Mouse (Mus musculus) forebrain, embryonic 16.5 days (tissue): ENCODE measurements around the gene Cnn1. TPM values are rescaled to one million over a fixed set of nuclear protein-coding genes. Genes with fewer than 3 reads are reported as not detected.

ENCODE experiments used
- ATAC-seq: fragments of 200-750 bp; cut with Nextera tagmentation; 2 replicates; pipeline ENCODE4 v1.8.0; 2017; ENCODE audit warnings: mild to moderate bottlenecking, moderate library complexity
- H3K27ac ChIP-seq: fragments of 300-500 bp; sonication (generic); 2 replicates; pipeline ENCODE4 v1.5.1; 2014; ENCODE audit warnings: low read length, control low read depth
- H3K27me3 ChIP-seq: fragments of 300-500 bp; sonication (generic); replicated peaks from 2 replicates; pipeline ENCODE4 v1.6.1; 2014; ENCODE audit warnings: low read length; ENCODE audit not compliant: control insufficient read depth, insufficient read depth
- H3K36me3 ChIP-seq: fragments of 300-500 bp; sonication (generic); 2 replicates; pipeline ENCODE4 v1.6.1; 2014; ENCODE audit not compliant: control insufficient read depth, insufficient read depth
- H3K4me1 ChIP-seq: fragments of 300-500 bp; sonication (generic); replicated peaks from 2 replicates; pipeline ENCODE4 v1.6.1; 2014; ENCODE audit warnings: low read length; ENCODE audit not compliant: control insufficient read depth, insufficient read depth
- H3K4me2 ChIP-seq: fragments of 300-500 bp; sonication (generic); 2 replicates; pipeline ENCODE4 v1.6.1; 2014; ENCODE audit warnings: mild to moderate bottlenecking, low read length, control low read depth
- H3K4me3 ChIP-seq: fragments of 300-500 bp; sonication (generic); replicated peaks from 2 replicates; pipeline ENCODE4 v1.5.1; 2014; ENCODE audit warnings: mild to moderate bottlenecking, low read length, control low read depth
- H3K9ac ChIP-seq: fragments of 300-500 bp; sonication (generic); replicated peaks from 2 replicates; pipeline ENCODE4 v1.6.1; 2014; ENCODE audit warnings: low read depth, low read length, control low read depth
- H3K9me3 ChIP-seq: fragments of 300-500 bp; sonication (generic); 2 replicates; pipeline ENCODE4 v1.6.1; 2016; ENCODE audit warnings: low read length; ENCODE audit not compliant: control insufficient read depth
- WGBS: fragments of 180-500 bp; shearing (Covaris S2); extraction: QIAGEN DNeasy Blood & Tissue Kit; methylation state at CpG from one replicate; pipeline ENCODE4 v1.1.7; 2014; 5-methylcytosine and 5-hydroxymethylcytosine counted together
- polyA plus RNA-seq: library from polyadenylated mRNA; unstranded; fragments of >200 nt; fragmentation: Nextera tagmentation; extraction: Ambion mirVana; gene quantifications from 2 replicates; pipeline ENCODE4 v1.2.1, GENCODE M21; 2015

Gene Cnn1
- polyA plus RNA-seq, 1 experiment from 2014 or later = 0.60 TPM

DNA sequence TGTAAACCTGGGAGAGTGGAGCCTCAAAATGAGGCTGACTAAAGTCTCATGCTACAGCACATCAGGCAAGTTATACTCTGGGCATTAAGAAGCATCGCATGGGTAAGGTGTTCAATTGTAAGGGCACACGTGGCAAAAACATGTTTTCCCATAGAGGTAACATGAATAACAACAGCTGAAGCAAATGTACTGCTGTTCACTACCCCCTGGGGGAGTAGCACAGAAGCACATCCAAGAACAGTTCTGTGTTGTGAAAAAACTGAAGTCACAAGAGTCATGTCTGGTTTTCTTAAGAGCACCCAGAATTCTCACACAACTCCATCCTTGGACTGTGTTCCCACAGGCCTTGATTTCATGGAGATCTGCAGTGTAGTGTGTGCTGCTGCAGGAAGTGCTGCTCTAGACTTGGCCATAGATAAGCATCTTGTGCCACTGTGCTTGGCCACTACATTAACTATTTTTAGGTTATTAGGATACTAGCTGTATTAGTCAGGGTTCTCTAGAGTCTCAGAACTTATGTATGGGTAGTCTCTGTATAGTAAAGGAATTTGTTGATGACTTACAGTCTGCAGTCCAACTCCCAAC lies 11.9 kb upstream of the Cnn1 start:
- H3K4me1 ChIP-seq = peaks cover 11% of the 10 kb centered on the region
- no peak overlapping the region for H3K4me2 ChIP-seq
- H3K27ac ChIP-seq = no peak overlapping the region
- no peak overlapping the region for H3K4me3 ChIP-seq
- 82% methylated on average over 2 of the region's 2 CpGs for WGBS
- H3K9ac ChIP-seq = no peak overlapping the region
- ATAC-seq = no peak
- H3K27me3 ChIP-seq = no peaks in the 10 kb centered on the region
- H3K36me3 ChIP-seq = no peaks in the 10 kb centered on the region
- no peaks in the 10 kb centered on the region for H3K9me3 ChIP-seq

DNA sequence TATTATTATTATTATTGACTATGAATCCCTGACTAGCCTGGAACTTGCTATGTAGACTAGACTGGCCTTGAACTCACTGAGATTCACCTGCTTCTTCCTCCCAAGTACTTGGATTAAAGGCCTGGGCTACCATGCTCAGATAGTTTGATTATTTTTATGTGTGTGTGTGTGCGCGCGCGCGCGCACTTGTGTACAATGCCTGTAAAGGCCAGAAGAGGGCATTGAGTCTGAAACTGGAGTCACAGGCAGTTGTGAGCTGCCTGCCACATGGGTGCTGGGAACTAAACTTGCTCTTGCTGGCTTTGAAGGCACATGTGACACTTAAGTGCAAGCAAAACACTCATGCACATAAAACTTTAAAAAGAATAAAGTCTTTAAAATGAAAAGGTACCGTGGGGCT lies 9.7 kb upstream of the Cnn1 start:
- 95% methylated on average over 7 of the region's 7 CpGs for WGBS

DNA sequence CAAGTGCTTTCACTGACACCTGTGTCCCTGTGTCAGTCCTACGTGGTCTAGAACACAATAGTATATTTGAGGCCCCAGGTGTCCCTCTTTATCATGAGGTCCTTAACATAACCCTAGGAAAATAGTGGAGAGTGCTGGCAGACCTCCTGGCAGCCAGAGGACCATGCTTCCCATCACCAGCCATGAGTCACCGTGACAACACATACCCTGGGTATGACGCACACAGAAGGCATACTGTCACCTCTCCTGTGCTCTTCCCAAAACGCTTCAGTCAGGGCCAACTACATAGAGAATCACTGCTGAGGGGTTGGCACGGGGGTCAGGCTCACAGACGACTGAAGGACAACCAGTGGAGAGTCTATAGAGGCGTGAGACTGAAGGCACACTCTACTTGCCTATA lies 9.0 kb upstream of the Cnn1 start:
- no peaks in the 10 kb centered on the region for H3K36me3 ChIP-seq
- H3K27me3 ChIP-seq = 0 out of 2 replicates have a peak, but pooled peaks cover 2% of the 10 kb centered on the region
- no peak for ATAC-seq
- H3K27ac ChIP-seq = no peak overlapping the region
- H3K9me3 ChIP-seq = no peaks in the 10 kb centered on the region
- WGBS = 86% methylated on average over 7 of the region's 7 CpGs
- no peak overlapping the region for H3K9ac ChIP-seq
- H3K4me3 ChIP-seq = no peak overlapping the region
- peaks cover 6% of the 10 kb centered on the region for H3K4me1 ChIP-seq
- no peak overlapping the region for H3K4me2 ChIP-seq

More for the DNA sequence above, 9.7 kb upstream of the Cnn1 start:
- H3K4me1 ChIP-seq = peaks cover 11% of the 10 kb centered on the region
- no peak for ATAC-seq
- H3K27ac ChIP-seq = no peak overlapping the region
- no peak overlapping the region for H3K9ac ChIP-seq
- H3K4me2 ChIP-seq = no peak overlapping the region
- no peaks in the 10 kb centered on the region for H3K9me3 ChIP-seq
- no peaks in the 10 kb centered on the region for H3K36me3 ChIP-seq
- 0 out of 2 replicates have a peak, but pooled peaks cover 2% of the 10 kb centered on the region for H3K27me3 ChIP-seq
- no peak overlapping the region for H3K4me3 ChIP-seq

DNA sequence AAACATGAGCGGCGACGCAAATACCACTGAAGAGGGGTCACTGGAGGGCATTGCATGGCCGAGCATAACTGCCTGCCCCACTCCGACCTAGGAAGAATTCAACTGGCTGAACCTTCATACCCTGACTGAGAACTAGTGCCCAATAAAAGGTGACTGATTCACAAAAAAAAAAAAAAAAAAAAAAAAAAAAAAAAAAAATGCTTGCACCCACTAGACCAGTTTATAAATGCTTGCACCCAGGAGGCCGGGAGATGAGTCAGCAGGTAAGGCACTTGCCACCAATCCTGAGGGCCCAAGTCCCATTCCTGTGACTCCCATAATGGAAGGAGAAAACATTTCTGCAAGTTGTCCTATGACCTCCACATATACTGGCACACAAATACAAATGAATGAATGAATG lies 6.3 kb upstream of the Cnn1 start:
- no peaks in the 10 kb centered on the region for H3K9me3 ChIP-seq
- no peak for ATAC-seq
- no peak overlapping the region for H3K9ac ChIP-seq
- peaks cover 3% of the 10 kb centered on the region; the same call in 1 of the 2 replicates for H3K4me1 ChIP-seq
- 91% methylated on average over 6 of the region's 6 CpGs for WGBS
- H3K4me3 ChIP-seq = no peak overlapping the region
- H3K27me3 ChIP-seq = 0 out of 2 replicates have a peak, but pooled peaks cover 2% of the 10 kb centered on the region
- H3K27ac ChIP-seq = no peak overlapping the region
- no peak overlapping the region for H3K4me2 ChIP-seq
- no peaks in the 10 kb centered on the region for H3K36me3 ChIP-seq

DNA sequence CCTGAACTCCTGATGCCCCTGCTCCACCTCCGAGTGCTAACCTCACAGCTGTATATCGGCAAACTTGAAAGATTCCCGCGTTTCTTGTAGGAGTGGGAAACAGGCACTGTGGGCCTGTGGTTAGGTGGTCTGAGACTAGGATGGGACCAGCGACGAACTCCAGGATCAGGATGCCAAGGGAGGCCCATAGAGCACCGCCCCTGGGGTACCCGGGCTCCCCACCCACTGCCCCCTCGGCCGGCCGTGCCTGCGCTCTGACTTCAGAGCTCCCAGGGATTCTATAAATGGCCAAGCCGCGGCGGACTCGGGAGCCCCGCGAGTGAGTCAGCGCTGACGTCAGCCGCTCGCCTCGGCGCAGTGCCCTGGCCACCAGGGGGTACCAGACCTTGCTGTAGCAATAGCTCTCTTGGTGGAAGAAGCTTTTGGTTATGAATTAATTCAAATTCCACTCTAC lies 3.1 kb upstream of the Cnn1 start:
- Histone ChIP-seq H3K4me1 (peaks cover 3% of the 10 kb centered on the region; the same call in 1 of the 2 replicates), H3K36me3 (no peaks in the 10 kb centered on the region), H3K4me3 (peak overlapping the region; percentile 39), H3K9ac (peak overlapping the region; percentile 53), H3K27me3 (peaks cover 27% of the 10 kb centered on the region), H3K9me3 (no peaks in the 10 kb centered on the region), H3K27ac (no peak overlapping the region), H3K4me2 (peak overlapping the region; percentile 69)
- WGBS = 1% methylated on average over 24 of the region's 24 CpGs
- peak; percentile 61; the same call in 1 of the 2 replicates for ATAC-seq

DNA sequence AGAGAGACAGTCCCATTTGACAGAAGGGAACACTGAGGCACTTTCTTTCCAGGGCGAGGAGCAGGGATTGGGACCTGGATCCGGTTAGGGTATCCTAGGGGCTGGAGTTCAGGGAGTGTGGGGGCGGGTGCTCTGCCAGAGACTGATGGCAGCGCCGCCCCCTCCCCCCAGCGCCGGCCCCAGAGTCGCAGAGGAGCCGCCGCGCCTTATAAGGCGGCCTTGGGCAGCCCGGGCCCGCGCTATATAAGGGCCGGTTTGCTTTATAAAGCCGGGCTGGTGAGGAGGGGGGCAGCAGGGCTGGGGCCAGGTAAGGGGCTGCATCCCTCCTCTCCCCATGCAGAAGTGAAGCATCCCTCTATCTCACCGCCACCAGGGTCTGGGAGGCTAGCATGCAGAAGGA lies 906 bp downstream of the Cnn1 start:
- H3K9ac ChIP-seq = no peak overlapping the region
- peaks cover 3% of the 10 kb centered on the region; the same call in 1 of the 2 replicates for H3K4me1 ChIP-seq
- 7% methylated on average over 18 of the region's 18 CpGs for WGBS
- no peak overlapping the region for H3K4me2 ChIP-seq
- H3K4me3 ChIP-seq = no peak overlapping the region
- no peak for ATAC-seq
- no peaks in the 10 kb centered on the region for H3K9me3 ChIP-seq
- peaks cover 27% of the 10 kb centered on the region for H3K27me3 ChIP-seq
- H3K27ac ChIP-seq = no peak overlapping the region
- H3K36me3 ChIP-seq = no peaks in the 10 kb centered on the region

DNA sequence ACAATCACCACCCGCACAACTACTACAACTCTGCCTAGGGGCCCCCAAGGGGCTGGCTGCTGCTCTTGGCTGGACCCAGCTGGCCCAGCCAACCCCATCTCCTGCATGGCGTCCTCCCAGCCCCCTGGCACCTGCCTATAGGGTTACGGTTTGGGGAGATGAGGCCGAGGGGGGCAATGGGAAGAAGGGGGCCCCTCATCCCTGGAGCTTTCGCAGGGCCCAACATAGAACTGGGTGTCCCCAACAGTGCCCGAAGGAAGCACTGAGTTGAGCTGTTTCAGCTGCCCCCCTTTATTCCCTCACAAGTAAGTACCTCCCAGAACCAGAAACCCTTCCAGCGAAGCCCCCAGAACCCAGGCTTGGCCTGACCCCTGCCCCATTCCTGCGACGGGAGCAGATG lies 9.2 kb downstream of the Cnn1 start:
- Histone ChIP-seq H3K9me3 (no peaks in the 10 kb centered on the region), H3K4me3 (no peak overlapping the region), H3K4me2 (no peak overlapping the region), H3K27ac (no peak overlapping the region), H3K36me3 (peaks cover 8% of the 10 kb centered on the region), H3K9ac (no peak overlapping the region), H3K4me1 (no peaks in the 10 kb centered on the region), H3K27me3 (no peaks in the 10 kb centered on the region)
- no peak for ATAC-seq
- 94% methylated on average over 9 of the region's 9 CpGs for whole genome bisulfite sequencing

DNA sequence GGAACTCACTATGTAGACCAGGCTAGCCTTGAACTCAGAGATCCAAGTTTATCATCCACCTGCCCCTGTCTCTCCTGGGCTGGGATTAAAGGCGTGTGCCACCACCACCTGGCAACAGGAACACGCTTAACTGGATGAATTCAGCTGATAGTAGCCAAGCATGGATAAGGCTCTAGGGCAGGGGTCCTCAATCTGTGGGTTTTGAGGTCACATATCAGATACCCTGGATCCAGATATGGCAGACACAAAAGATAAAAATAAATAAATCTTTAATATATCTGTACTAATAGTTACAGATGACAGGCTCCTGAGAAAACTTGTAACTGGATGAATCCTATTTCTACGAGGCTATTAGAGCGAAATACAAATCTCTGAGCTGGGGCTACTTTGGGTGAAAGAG lies 16.6 kb downstream of the Cnn1 start:
- H3K27ac ChIP-seq = no peak overlapping the region
- no peak overlapping the region for H3K9ac ChIP-seq
- H3K4me2 ChIP-seq = peak overlapping the region; percentile 90
- peaks cover 7% of the 10 kb centered on the region for H3K36me3 ChIP-seq
- H3K4me1 ChIP-seq = peaks cover 17% of the 10 kb centered on the region
- no peaks in the 10 kb centered on the region for H3K27me3 ChIP-seq
- ATAC-seq = no peak
- 90% methylated on average over 4 of the region's 4 CpGs for WGBS
- peak overlapping the region; percentile 81; the same call in 1 of the 2 replicates for H3K4me3 ChIP-seq
- no peaks in the 10 kb centered on the region for H3K9me3 ChIP-seq

DNA sequence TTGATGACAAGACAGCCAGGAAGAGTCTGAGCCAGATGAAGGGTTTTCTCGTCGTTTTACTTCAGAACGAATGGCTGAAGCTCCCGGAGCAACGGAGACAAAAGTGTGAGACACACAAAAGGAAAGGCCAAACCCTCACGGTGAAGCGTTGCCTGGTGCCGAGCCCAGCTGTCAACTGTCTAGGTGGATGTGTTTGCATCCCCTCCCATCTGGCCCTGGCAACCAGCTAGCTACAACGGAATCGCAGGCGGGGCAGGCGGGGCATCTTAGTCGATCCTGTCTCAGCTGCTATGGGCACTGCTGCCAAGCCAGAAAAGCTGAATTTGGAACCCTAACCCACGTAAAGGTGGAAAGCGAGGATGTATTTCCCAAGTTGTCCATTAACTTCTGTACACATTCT lies 17.1 kb downstream of the Cnn1 start:
- Histone ChIP-seq H3K9ac (peak overlapping the region; percentile 77), H3K4me3 (peak overlapping the region; percentile 81), H3K27me3 (0 out of 2 replicates have a peak, but pooled peaks cover 2% of the 10 kb centered on the region), H3K4me1 (peaks cover 17% of the 10 kb centered on the region), H3K27ac (no peak overlapping the region), H3K36me3 (peaks cover 7% of the 10 kb centered on the region), H3K9me3 (no peaks in the 10 kb centered on the region), H3K4me2 (peak overlapping the region; percentile 90)
- 13% methylated on average over 15 of the region's 15 CpGs for WGBS
- no peak for ATAC-seq
